Mouse (Mus musculus) MEL-GATA-1-ER (cell line): ENCODE data around the gene Cep350.
"Not testable (repeated sequence)": the region's sequence is repeated elsewhere in the genome, so short reads cannot be mapped to it uniquely, and the experiment has no call there.

ENCODE experiments used
- DNase-seq: peaks from one replicate; pipeline ENCODE4 v3.0.0-alpha.2; 2012; ENCODE audit warnings: low read depth; ENCODE audit errors: extremely low read depth

Cep350 gene

DNA sequence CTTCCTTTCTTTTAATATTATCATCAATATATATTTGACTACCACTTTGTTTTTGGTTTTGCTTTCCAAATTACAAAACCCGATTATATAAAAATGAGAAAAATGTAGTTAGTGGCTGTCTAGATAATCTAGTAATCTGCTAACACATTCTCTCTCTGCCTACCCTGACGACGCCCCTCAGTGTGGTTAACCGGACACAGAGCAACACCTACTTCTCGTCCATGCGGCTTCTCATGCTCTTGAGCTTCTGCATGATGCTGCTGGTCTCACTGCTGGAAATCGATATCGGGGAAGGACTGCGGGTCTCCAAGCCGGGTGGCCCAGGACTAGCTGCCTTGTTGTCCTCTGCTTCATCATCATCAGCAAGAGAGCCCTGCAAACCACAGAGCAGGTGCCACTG, 78.7 kb downstream of the Cep350 start:
- DNase-seq = no peak

DNA sequence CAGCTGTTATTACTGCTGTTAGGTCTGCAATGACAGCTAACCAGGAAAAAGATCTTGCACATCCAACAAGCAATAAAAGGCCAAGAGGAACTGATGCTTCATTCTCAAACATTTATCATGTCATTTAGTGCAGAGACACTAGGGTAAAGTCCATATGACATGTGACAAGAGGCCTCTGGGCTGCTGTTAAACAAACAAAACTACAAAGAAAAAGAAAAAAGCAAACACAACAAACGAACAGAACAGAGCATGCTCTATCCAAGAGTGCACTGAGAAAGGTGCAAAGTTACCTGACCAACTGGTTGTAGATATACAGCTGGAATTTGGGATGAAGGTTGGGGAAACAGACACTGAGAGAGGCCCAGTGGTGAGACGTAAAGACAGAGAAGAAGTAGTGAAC, 86.2 kb downstream of the Cep350 start:
- DNase-seq = no peak

DNA sequence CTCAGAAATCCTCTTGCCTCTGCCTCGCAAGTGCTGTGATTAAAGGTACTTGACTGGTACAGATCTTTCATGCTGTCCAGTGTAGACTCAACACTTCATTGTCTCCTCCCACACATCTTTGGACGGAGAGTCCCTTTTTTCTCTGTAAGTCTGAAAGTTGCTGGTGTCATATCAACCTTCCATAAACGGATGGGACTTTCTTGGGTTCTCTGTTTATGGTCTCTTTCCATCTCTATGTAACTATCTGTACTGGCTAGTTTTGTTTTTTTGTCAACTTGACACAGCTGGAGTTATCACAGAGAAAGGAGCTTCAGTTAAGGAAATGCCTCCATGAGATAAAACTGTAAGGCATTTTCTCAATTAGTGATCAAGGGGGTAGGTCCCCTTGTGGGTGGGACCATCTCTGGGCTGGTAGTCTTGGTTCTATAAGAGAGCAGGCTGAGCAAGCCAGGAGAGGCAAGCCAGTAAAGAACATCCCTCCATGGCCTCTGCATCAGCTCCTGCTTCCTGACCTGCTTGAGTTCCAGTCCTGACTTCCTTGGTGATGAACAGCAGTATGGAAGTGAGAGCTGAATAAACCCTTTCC, 90.3 kb downstream of the Cep350 start:
- not testable (repeated sequence) for DNase-seq

DNA sequence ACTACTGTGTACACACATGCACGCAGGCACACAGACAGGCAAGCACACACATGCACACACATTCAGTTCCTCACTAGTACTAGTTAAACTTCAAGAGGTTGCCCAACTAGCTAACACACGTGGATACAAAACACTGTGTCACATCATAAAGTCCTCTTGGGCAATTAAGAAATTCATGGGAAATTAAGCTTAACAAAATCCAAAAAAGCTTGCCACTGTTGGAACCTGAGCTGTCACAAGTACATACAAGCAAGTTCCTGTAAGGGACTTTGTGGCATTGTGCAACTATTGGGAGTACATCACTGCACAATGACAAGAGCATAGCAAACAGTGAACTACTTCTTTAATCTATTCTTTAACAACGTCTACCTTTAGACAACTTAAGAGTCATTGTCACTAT, 93.5 kb downstream of the Cep350 start:
- DNase-seq = no peak

DNA sequence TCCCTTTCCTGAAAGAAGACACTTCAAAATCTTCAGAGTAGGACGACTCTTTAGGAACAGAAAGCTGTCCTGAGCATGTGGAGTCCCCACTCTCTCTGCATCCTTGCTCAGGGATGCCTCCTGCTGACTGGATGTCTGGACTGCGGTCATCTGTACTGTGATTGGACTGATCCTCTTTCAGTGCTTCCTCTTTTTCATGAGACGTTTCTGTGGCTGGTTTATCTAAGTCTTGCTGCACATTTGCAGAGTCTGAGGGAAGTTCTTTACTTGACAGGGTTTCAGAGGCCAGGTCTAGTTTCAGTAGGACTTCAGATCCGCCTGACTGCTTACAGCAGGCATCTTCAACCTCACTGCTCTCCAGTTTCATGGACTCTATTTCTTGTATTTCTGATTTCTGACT, 110.1 kb downstream of the Cep350 start:
- DNase-seq = peak; percentile 82

DNA sequence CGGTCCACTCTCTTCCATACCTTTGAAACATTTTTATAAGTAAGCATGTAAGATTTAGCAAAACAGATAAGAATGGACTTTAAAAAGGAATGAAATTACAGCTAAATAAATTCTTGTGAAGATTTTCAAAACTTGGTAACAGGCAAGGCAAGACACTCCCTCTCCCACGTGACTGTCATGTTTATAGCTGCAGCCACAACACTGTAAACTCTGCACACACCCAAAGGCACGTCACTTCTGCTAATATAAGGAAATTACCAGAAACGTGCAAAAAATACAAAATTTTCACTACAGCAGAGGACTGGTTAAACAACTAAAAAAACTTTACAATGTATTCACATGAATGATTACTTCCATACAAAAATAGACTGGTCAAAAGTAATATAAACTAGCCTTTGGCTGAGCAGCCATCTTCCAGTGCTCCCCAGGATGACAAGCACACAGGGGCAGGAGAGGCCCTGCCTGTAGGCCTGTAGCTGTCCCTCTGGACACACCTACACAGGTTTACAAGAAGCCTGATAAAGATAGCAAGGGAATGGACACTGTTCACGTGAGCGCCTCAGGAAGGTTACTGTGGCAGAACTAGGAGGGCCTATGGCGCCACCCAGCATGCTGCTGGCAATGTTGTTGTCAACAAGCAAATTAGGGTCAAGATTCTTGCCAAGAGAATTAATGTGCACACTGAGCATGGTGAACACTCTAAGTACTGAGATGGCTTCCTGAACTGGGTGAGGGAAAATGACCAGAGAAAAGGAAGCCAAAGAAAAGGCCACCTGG, 117.9 kb downstream of the Cep350 start:
- DNase-seq = no peak

DNA sequence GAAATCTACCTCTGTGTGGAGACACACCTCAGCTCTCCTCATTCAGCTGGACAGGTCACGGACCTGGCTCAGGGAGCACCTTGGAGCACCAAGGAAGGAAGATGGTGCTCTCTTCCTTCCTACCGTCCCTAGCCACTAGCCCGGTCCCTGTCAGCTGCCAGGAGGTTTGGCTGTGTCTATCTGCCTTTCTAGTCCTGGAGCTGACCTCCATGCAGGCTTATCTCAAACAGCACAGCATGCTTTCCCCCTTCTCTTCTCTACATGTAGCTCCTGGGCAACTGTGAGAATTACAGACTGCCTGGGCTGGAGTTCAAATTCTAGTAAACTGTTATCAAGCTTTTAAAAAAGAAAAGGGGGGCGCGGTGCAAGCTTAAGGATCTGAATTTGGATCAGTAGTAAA, 120.0 kb downstream of the Cep350 start:
- no peak for DNase-seq

DNA sequence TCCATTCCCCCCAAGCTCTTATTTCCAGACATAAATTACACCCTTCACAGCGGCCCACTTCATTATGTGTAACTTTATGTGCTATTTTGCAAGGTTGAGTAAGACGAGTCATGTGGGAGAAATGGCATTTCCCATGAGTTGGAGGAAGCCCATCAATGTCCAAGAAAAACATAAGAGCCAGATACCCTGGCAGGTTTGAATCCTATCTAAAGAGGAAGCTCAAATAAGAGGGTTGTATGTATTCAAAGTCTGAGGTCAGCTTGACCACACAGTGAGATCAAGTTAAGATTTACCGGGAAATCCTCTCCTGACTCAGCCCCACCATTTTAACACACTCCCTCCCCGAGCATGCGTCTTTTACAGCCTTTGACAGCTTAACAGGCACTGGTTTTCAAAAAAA, 128.8 kb downstream of the Cep350 start:
- DNase-seq = no peak

DNA sequence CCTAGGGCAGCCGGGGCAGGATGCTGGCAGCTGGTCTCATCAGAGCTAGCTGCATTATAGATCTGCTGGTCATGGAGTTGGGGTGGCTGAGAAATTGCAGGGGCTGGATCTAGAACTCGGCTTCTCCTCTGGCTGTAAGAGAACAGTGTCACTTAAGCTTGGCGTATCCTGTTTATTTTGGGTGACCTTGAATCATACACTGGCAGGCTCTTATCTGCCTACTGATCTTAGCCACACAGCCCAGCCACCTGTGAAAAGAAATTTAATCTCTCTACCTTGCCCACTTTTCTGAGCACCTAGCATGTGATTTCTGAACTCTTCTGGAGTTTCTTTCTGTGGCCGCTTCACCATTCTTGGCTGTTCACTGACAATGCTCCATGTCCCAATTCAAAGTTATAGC, 129.5 kb downstream of the Cep350 start:
- DNase-seq = no peak

DNA sequence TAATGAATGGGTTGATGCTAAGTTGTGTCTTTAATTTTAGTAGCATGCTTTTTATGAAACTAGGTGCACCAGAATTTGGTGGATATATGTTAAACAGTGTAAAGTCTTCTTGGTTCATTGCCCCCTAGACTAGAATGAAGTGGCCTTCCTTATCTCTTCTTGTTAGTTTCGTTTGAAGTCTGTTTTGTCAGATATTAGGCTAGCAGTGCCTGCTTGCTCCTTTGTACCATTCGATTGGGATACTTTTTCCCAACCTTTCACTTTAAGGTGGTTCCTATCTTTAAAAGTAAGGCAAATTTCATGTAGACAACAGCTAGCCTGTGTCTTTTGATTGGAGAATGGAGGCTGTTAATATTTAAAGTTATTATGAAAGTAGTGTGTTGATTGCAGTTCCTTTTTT, 137.4 kb downstream of the Cep350 start:
- no peak for DNase-seq

DNA sequence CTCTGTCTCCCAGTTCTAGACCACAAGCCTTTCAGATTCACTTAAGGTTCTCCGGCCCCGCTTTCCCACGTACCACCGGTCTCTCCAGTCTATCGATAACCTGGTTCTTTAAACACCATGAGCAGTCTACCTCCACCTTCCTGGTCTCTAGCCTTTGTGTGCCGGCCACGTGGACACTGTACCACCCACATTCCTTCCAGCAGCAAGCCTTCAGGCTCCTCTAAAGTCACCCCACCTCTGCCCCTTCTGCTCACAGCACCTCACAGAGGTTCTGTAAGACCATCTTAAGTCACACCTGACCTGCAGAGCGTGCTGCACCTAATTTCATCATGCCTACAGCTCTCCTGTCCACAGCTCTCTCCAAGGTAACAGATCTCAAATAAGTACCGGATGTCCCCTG, 139.4 kb downstream of the Cep350 start:
- no peak for DNase-seq

DNA sequence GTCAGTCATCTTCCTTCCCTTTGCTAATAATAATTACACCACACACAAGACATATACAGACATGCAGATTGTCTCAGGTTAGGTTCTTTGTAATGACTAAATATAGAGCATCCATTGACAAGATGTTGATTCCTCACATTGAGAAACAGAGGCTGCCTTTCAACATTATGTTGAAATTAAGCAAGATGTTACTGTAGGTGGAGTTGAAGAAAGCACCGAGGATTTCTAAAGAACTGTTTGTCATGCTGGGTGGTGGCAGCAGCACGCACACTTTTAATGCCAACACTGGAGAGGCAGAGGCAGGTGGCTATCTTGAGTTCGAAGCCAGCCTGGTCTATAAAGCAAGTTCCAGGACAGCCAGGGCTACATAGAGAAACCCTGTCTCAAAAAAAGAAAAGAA, 141.1 kb downstream of the Cep350 start:
- no peak for DNase-seq

DNA sequence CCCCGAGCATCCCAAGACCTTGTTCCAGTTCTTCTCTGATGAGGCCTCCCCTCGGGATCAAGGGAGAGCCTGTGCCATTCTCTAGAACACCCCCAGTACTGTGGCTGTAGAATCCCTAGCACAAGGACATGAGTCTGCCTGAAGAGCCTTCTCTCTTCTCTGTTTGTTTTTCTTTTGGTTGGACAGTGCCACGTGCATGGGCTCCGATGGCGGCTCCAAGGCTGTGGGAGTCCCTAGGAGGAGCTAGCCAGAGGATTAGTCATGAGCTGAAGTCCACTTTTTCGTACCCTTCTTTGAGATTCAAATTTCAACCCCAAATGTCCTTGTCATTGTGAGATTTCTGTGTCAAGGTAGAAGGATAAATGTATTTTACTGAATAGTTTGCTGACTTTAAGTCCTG, 142.2 kb downstream of the Cep350 start:
- no peak for DNase-seq

DNA sequence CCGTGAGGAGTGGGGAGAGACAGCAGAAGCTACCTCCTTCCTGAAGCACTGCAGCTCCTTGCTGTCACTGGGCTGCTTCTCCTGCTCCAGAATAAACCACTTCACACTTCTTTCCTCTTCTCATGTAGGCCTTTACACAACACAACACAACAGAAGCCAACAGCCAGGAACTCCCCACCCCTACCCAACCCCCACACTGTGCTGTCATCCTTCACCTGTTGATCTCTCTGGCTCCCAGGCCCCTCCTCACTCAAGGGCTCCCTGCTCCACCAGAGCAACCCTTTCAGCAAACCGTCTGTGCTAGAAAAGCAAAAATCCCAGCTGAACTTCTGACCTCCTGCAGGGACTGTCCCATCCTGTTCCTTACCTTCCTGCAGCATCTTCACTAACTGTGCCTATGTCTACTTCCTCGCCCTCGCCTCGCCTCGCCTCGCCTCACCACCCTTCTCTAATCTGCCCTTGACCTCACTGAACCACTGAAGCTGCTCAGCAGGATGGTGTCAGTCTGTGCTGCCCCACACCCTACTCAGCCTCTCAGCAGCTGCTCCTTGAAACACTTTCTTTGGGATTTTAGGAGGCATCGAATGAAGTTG, 145.3 kb downstream of the Cep350 start:
- no peak for DNase-seq

DNA sequence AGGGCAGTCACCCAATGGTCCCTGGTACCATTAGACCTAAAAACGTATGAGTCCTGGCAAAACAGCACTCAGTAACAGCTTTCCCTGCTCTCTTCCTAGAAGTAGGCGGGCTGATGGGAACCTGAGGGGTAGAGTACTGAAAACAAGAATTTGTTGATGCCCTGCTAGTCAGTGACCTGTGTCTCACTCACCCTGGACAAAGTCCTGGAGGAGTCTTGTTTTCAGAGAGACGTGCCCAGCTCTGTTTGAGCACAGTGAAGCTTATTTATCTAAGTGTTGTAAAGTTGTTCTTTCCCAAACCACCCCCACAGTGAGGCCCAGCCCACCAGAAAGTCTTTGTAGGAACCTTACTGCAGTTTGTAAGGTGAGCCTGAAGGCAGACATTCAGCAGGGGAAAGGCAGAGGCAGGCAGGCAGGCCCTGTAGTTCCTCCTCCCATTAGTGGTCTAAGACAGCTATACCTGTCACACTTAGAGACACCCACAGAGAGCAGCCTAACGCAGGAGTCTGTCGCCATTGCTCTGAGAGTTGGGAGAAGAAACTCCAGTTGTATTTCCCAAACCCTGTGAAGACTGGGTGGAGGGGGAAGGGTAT, 146.2 kb downstream of the Cep350 start:
- DNase-seq = no peak

DNA sequence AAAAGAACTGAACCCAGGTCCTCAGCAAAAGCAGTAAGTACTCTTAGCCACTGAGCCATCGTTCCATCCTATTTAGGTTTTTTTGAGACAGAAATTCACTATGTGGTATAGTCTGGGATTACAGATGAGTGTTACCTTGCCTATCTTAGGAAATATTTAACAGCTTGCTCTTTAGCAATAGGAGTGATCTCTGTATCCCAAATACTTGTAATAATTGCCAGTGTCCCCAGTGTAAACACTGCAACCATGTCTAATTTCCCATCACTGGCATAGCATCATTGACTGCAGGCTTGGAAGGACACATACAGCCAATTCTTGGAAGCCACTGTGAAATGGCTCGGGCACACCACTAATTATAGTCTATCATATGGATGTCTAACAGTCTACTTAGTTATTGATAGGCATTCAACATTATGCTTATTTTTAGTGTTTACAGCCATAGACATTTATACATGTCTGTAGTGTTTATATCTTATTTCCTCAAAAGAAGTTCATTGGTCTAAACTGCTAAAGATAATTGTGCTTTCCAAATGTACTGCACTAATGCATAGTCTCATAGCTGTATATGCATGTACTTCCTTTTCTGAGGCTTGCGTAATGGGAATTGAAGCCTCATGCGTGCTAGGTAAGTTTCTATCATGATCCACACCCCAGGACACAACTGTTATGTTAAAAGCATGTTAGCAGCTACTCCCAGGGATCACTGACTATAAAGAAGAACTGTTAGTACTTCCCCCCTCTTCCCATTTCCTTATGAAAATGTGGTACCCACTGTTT, 146.9 kb downstream of the Cep350 start:
- no peak for DNase-seq

DNA sequence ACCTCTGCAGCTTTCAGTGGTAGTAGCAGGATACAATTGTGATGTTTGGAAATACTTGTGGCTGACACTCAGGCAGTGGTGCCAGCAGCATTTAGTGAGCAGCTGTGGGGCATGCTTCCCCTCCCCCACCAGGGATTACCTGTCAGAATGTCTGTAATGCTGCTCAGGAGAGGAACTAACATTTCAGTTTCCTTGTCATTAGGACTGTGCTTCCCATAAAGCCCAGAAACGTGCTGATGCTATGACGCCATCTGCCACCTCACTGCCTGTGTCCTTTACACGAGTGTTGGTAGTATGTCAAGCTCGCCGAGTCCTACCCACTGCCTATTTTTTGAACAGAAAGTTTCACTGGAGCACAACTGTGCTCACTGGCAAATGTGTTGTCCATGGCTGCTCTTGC, 152.4 kb downstream of the Cep350 start:
- DNase-seq = no peak

DNA sequence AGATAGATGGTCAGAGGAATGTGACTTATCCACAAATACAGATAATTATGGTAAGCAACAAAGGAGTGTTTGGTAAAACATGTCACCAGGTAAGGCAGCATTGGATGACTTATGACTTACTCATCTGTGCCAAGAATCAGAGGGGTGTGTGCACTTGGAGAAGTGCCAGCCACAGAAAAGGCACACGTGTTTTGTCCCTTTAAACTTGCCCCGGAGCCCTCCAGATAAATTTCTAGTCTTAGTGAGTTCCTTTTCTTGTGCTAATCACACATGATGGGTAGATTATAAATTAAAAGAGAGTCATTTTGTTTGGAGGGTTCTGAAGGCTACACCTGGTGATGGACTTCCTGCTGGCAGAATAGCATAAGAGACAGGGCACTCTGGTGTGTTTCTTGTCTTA, 156.9 kb downstream of the Cep350 start:
- DNase-seq = no peak

DNA sequence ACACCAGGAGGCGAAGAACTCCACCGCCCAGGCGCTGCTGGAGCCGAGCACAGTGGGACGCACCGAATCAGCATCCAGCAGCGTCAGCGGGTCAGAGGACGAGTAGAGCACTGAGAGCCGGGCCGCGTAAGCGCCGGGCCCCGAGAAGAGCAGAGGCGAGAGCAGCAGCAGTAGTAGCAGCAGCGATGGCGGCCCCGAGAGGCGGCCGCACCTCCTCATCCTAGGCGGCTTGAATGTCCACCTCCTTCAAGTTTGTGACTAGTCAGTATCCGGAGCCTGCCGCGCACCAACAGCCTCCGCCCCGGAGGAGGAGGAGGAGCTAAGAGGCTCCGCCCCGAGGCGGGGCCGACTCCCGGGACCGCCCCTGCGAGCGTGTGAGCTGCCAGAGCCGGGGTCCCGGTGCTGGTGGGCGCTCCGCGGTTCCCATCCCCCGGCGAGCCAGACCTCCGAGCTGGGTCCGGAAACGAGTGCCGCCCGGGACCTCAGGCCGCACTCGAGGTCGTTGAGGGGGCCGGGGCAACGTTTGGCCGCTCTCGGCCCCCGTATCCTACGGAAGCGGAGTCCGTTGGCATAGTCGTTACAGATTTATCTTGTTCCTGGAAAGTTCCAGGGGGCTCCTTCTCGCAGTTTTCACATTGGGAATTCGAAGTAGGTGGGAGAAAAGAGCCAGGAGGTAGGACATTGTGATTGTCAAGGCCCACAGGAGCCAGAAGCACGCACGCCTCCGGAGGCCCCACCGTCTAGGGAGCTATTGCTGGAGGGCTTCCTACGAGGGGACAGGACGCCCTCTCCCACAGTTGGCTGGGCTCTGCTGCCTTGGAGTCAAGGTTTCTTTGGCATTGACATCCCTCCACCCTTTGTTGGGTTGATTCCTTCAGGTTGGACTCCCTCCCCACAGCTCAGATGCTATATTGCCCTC, 160.2 kb downstream of the Cep350 start, which contains the start of gene Qsox1:
TSS of gene Qsox1 (minus strand) at position 309 of the 919 bp plus-strand sequence.
- peak; percentile 59 for DNase-seq

DNA sequence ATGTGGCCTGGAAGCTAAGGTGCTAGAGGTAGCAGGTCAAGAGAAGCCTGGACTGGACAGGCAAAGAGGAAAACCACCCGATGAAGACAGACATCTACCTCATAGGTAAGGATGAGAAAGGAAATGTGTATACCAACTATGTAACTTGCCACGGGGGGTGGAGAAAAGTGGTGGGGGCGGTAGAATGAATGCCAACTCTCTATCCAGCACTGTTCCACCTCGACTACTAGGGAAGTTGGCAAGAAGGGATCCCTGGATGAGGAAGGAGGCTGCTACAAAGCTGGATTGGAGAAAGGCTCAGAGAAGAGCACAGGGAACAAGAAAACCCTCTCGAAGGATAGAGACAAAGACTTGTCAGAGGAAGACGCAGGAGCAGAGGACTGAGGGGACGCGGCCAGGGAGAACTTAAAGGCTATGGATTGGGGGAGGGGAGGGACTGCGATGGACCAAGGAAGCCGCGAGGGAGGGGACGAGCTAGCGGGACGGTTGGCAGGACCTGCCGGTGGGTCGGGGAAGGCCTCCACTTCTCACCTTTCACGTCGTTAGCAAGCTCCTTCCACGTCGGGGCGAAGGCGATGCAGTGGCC, 161.0 kb downstream of the Cep350 start:
- peak; percentile 28 for DNase-seq
